Mouse (Mus musculus): Measurements from ENCODE around the gene Cd52.

DNA sequence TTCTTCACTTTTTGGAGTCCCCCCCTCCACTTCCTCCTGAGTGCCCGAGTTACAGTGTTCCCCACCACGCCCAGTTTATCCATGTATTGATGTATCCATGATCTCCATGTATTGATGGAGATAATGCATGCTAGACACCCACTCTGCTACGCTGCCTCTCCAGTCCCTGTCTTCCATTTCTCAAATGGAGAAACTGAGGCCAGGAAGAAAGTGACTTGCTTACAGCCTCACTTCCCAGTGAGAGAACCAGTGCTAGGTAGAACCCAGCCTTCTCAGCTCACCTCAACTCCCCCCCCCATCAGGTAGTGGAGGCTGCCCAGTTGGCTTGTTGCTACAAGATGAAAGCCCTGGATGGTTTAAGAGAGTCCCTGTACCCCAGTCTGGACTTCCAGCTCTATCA, 41.3 kb downstream of the Cd52 start, which contains the start of gene Zfp683:
- TF ChIP-seq GATA1 (IDR thresholded peaks at IDR 0.05; ENCODE audit: borderline replicate concordance, low read length) (no peak), FLI1 (IDR thresholded peaks at IDR 0.05; ENCODE audit: low read length) (no peak)

All from megakaryocyte, embryonic 14.5 days (primary cell).